Mouse (Mus musculus) embryonic fibroblast, embryonic 13.5 days (primary cell): ENCODE measurements around the gene Olfr544. TPM values are rescaled to one million over a fixed set of nuclear protein-coding genes. Genes with fewer than 3 reads are reported as not detected.
A peak's percentile ranks its signal among the peaks of the same experiment; 100 is the strongest.

ENCODE experiments used
- H3K27ac ChIP-seq: 2 replicates; pipeline ENCODE4 v1.5.1; 2012; ENCODE audit warnings: low read length, control low read depth, inconsistent platforms; ENCODE audit not compliant: insufficient read depth
- H3K4me1 ChIP-seq: 2 replicates; pipeline ENCODE4 v1.6.1; 2011; ENCODE audit warnings: low read length; ENCODE audit not compliant: control insufficient read depth, insufficient read depth
- H3K4me3 ChIP-seq: 2 replicates; pipeline ENCODE4 v1.5.1; 2011; ENCODE audit warnings: mild to moderate bottlenecking, control low read depth, low read length; ENCODE audit not compliant: insufficient read depth
- CTCF ChIP-seq: IDR thresholded peaks from 2 replicates; pipeline ENCODE4 v1.5.1; 2011; ENCODE audit warnings: mild to moderate bottlenecking, control low read depth, low read length, moderate library complexity, borderline replicate concordance; ENCODE audit not compliant: insufficient read depth
- POLR2A ChIP-seq: IDR thresholded peaks from 2 replicates; pipeline ENCODE4 v1.6.1; 2011; ENCODE audit warnings: low read depth, mild to moderate bottlenecking, control low read depth, low read length, moderate library complexity
- polyA plus RNA-seq: library from polyadenylated mRNA; stranded (reverse); fragments of >200 nt; gene quantifications from 2 replicates; pipeline ENCODE4 v1.2.4, GENCODE M21; 2011; ENCODE audit warnings: low read depth; ENCODE audit not compliant: missing spikeins, insufficient read length

The Olfr544 gene
- polyA plus RNA-seq, 1 experiment = not detected

- peak overlapping the region; percentile 62 for H3K27ac ChIP-seq
- H3K4me1 ChIP-seq = peaks cover 2% of the 10 kb centered on the region; the same call in 1 of the 2 replicates
- peak overlapping the region; percentile 81 for H3K4me3 ChIP-seq
- TF ChIP-seq POLR2A (no peak), CTCF (no peak)
These were observed 45.7 kb downstream of the Olfr544 start for GRCm38 (mm10) chr7:102442432-102442831.

- H3K4me1 ChIP-seq = peaks cover 2% of the 10 kb centered on the region; the same call in 1 of the 2 replicates
- peak within 1 kb of the TSS; percentile 62 for H3K27ac ChIP-seq
- peak; percentile 83 for TF ChIP-seq POLR2A
- TF ChIP-seq CTCF = no peak
- H3K4me3 ChIP-seq = peak within 1 kb of the TSS; percentile 81
These were observed 46.3 kb downstream of the Olfr544 start, which contains the start of gene Rrm1 for GRCm38 (mm10) chr7:102441657-102442391. Rrm1 (plus strand) TSS chr7:102441695.

- Histone ChIP-seq H3K27ac (no peak overlapping the region; the same call in 1 of the 2 replicates), H3K4me1 (peaks cover 2% of the 10 kb centered on the region; the same call in 1 of the 2 replicates), H3K4me3 (no peak overlapping the region)
- TF ChIP-seq POLR2A = no peak
These were observed 47.1 kb downstream of the Olfr544 start for GRCm38 (mm10) chr7:102440822-102441656.

GRCm38 (mm10) chr7:102434344-102434743 is 53.8 kb downstream of the Olfr544 start:
- TF ChIP-seq POLR2A (no peak), CTCF (no peak)
- Histone ChIP-seq H3K27ac (no peak overlapping the region), H3K4me1 (no peaks in the 10 kb centered on the region; the same call in 1 of the 2 replicates), H3K4me3 (no peak overlapping the region)

Other genes starting within 250 kb of the Olfr544 start
- gene Rhog, start 232.3 kb downstream of the Olfr544 start, polyA plus RNA-seq = 63.8 and 66.2 TPM in 2 replicates
- 20.5 and 27.6 TPM in 2 replicates for gene Stim1, start 220.5 kb downstream of the Olfr544 start, polyA plus RNA-seq
- gene Rrm1, start 46.6 kb downstream of the Olfr544 start, polyA plus RNA-seq = 167 and 222 TPM in 2 replicates
- gene Olfr543, start 6.6 kb downstream of the Olfr544 start, polyA plus RNA-seq = not detected in 2 replicates
- gene Olfr545, start 11.3 kb upstream of the Olfr544 start, polyA plus RNA-seq = not detected in 2 replicates
- gene Olfr547, start 46.4 kb upstream of the Olfr544 start, polyA plus RNA-seq = not detected in 2 replicates
- not detected in 2 replicates for gene Olfr548-ps1, start 52.6 kb upstream of the Olfr544 start, polyA plus RNA-seq
- not detected in 2 replicates for gene Olfr549, start 61.6 kb upstream of the Olfr544 start, polyA plus RNA-seq
- gene Trim21, start 77.2 kb upstream of the Olfr544 start, polyA plus RNA-seq = 8.4 and 8.8 TPM in 2 replicates
- not detected in 2 replicates for gene Olfr550, start 83.1 kb upstream of the Olfr544 start, polyA plus RNA-seq
- gene Olfr551, start 103.6 kb upstream of the Olfr544 start, polyA plus RNA-seq = not detected in 2 replicates
- not detected in 2 replicates for gene Olfr552, start 109.5 kb upstream of the Olfr544 start, polyA plus RNA-seq
- not detected in 2 replicates for gene Olfr553, start 129.9 kb upstream of the Olfr544 start, polyA plus RNA-seq
- gene Olfr554, start 150.1 kb upstream of the Olfr544 start, polyA plus RNA-seq = not detected in 2 replicates
- not detected in 2 replicates for gene Olfr555, start 170.5 kb upstream of the Olfr544 start, polyA plus RNA-seq
- gene Olfr556, start 176.6 kb upstream of the Olfr544 start, polyA plus RNA-seq = not detected in 2 replicates
- 10.0 and 10.6 TPM in 2 replicates for gene Trim68, start 199.0 kb upstream of the Olfr544 start, polyA plus RNA-seq
- not detected in 2 replicates for gene Olfr557, start 207.6 kb upstream of the Olfr544 start, polyA plus RNA-seq
- gene Olfr558, start 213.9 kb upstream of the Olfr544 start, polyA plus RNA-seq = not detected in 2 replicates
- not detected in 2 replicates for gene Olfr33, start 230.8 kb upstream of the Olfr544 start, polyA plus RNA-seq
- not detected in 2 replicates for gene Olfr559, start 239.2 kb upstream of the Olfr544 start, polyA plus RNA-seq